Mouse (Mus musculus) layer of hippocampus, adult 8-10 months (tissue): ENCODE results near the gene Hist1h2ad. TPM values are rescaled to one million over a fixed set of nuclear protein-coding genes. Genes with fewer than 3 reads are reported as not detected.
"Not testable (repeated sequence)": the region's sequence is repeated elsewhere in the genome, so short reads cannot be mapped to it uniquely, and the experiment has no call there.

Experiments used
- DNase-seq, 2 experiments: peaks; one replicate each; pipeline ENCODE4 v3.0.0; 2022; ENCODE audit warnings: low spot score in 2 of 2
- total RNA-seq, 4 experiments: library from RNA; stranded (reverse); gene quantifications; 2 replicates each; pipeline ENCODE4 v1.2.4; 2022

Gene Hist1h2ad
- total RNA-seq, 4 experiments from 2014 or later: 3.0 to 11.0 (median 5.7) TPM

DNA sequence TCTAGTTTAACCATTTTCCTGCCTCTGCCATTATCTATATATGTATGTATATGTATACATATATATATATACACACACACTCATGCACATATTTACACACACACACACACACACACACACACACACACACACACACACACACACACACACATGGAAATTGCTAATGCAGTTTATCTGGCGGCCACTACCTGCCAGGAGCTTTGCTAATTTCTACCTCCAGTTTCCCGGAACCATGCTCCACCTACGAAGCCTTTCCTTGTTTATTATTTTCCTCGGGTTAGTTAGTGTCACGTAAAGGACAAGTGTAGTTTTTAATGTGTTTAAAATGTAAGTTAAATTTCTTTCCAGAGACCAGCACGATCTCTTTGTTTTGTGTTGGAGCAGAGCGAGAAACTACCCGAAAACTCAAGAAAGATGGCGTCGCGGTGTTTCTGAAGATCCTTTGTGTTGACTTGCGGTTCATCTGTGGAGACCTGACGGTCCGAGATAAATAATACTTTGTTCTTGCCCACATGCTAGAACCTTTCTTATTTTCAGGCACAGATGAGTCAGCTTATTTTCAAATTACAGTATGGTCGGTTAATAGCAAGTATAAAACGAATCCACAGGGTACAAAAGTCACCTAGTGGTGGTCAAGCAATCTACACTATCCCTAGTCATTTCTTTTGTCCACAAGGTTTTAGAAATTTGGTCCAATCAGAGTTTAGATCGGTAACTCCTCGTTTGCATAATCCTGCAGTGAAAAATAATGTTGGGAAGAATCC, 11.3 kb upstream of the Hist1h2ad start:
- peak in 1 of 2 experiments; percentile 29 for DNase-seq

DNA sequence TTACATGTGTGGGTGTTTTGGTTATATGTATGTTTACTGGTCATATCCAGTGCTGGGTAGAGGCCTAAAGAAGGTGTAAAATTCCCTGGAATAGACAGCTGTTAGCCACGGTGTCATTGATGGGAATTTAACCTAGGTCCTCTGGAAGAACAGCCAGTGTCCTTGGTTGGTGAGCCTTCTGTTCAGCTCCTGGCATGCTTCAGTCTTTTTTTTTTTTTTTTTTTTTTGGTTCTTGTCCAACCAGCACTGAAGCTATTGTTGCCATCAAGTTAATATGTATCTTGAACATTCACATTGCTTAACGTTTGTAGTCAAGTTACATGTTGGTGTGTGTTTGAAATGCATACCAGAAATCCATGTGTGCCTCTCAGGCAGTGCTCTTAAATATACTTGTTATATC, 9.7 kb upstream of the Hist1h2ad start:
- DNase-seq: no peak

DNA sequence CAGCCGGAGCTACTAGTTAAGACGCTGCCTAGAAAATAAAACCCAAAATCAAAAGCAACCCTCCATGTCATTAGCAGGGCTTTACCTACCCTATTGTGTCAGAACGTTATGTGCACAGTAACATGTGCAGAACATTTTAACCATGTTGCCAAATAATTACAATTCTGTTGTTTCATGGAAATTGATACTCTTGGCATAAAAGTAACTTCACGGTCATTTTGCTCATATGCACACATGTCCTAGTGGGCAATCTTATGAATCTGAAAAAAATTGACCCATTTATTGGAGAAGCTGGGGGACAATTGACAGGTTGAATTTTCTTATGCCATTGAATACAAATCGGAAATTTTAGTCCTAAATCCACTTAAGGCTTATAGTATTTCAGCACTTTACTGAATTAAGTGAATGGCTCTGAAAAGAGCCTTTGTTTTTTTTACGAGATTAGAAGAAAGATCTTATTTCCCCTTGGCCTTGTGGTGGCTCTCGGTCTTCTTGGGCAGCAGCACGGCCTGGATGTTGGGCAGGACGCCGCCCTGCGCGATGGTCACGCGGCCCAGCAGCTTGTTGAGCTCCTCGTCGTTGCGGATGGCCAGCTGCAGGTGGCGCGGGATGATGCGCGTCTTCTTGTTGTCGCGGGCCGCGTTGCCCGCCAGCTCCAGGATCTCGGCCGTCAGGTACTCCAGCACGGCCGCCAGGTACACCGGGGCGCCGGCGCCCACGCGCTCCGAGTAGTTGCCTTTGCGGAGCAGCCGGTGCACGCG, 3.7 kb upstream of the Hist1h2ad start:
- not testable (repeated sequence) for DNase-seq

DNA sequence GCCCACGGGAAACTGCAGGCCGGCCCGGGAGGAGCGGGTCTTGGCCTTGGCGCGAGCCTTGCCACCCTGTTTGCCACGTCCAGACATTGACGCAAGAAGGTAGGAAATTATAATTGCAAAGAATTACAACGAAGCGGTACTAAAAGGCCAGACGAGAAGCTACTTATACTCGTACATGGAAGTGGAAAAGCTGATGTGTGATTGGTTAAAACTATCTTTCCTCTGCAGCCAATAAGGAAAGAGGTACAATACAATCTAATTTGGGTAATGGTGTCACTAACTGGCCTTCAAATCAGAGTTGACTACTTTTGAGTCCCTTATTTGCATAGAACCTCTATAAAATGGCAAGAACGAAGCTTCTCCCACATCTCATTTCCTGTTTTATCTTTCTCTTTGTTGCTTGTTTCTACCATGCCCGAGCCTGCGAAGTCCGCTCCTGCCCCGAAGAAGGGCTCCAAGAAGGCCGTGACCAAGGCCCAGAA, 3.1 kb upstream of the Hist1h2ad start, which contains the start of the genes Hist1h2ae and Hist1h2bg:
Gene Hist1h2ae, minus strand, starts transcription at position 199 of the 482 bp plus-strand sequence.
Gene Hist1h2bg, plus strand, starts transcription at position 375 of the 482 bp plus-strand sequence.
- DNase-seq: peak; percentile 71 to 79

DNA sequence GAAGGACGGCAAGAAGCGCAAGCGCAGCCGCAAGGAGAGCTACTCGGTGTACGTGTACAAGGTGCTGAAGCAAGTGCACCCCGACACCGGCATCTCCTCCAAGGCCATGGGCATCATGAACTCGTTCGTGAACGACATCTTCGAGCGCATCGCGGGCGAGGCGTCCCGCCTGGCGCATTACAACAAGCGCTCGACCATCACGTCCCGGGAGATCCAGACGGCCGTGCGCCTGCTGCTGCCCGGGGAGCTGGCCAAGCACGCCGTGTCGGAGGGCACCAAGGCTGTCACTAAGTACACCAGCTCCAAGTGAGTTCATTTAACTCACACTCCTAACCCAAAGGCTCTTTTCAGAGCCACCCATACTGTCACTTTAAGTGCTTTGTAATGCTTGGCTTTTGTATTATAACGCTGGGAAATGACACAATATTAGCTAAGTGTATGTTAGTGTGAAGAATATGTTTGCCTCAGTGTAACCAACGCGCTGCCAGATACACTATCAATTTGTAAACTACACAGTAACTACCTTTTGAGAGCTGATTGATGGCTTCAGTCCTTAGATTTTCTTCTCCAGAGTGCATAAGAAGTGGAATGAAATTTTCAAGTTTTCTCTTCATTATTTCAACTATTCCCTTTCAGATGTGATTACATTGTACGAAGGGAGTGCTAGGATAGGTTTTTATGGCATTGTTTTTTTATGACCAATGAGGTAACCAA, 2.5 kb upstream of the Hist1h2ad start:
- not testable (repeated sequence) for DNase-seq

DNA sequence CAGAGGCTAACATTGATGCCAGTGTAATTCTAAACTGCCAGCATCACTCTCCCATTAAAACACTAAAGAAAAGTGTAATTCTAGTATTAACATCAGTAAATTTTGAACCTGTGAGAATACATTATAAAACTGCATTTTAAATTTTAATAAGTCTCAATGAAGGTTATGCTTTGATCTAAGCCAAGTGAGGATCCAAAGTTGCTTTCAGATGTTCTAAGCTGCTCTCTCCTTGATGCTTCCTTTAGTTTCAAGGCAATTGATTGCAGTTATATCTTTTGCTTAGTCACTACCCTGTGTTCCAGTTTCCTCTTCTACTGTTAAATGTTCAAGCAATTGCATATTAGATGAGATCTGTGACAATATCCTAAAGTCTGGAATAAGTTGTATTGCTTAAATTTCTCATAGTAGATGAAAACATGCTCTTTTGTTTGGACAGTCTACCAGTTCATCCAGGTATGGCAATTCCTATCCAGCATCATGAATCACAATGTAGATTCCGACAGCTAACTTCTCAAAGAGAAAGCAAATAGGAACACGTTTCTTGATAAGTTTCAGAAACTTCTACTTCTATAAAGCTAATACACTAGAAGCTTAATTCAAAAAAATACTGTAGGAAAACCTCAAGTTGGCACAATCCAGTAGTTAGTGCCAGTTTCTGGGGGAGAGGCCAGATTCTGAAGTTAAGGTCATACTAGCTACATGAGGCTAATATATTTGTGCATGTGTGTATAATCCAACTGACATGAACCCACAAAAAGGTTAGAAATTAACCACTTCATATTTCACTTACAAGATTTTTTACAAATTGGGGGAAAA, 1.8 kb upstream of the Hist1h2ad start:
- DNase-seq: no peak

DNA sequence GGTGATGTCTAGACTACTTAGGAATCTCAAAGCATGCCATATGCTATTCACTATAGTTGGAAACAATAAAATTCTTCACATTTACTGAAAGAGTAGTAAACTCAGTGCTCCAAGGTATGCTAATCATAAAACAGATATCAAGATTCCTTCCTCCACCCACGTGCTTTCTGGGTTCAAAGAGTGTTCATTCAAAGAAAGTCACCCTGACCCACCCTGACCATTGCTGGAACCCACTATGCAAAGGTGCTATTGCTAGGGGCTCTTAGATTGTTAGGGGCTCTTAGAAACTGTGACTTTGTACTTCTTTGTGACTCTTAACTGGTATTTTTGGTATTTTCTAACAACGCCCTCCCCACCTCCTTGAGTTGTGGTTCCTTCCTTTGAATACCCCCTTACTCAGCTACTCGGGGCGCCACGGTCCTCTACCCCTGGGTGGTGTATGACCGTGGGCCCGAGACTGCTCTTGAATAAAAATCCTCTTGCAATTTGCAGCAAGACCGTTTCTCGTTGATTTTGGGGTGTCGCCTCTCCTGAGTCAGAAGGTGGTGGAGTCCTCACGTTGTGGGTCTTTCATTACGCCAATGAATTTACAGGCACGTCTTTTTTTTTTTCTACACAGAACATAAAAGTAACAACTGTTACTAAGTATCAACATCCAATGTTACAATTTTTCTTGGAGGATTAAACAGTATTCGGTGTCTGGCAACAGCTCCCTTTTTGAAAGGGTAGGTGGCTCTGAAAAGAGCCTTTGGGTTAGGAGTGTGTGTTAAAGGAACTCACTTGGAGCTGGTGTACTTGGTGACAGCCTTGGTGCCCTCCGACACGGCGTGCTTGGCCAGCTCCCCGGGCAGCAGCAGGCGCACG, 915 bp upstream of the Hist1h2ad start:
- DNase-seq: not testable (repeated sequence)

DNA sequence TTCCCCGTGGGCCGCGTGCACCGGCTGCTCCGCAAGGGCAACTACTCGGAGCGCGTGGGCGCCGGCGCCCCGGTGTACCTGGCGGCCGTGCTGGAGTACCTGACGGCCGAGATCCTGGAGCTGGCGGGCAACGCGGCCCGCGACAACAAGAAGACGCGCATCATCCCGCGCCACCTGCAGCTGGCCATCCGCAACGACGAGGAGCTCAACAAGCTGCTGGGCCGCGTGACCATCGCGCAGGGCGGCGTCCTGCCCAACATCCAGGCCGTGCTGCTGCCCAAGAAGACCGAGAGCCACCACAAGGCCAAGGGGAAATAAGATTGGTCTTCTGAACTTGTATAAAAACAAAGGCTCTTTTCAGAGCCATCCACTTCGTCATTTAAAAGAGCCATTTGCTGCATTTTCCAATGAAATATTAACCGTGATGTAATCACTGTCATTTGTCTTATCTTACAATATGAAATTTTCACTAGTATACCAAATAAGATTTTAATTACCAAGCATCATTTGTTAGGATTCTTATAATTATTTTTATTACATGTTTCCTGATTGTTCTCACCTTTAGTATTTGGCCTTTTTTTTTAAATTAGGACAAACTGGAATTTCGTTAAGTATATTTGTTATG, 477 bp downstream of the Hist1h2ad start:
- DNase-seq: not testable (repeated sequence)

DNA sequence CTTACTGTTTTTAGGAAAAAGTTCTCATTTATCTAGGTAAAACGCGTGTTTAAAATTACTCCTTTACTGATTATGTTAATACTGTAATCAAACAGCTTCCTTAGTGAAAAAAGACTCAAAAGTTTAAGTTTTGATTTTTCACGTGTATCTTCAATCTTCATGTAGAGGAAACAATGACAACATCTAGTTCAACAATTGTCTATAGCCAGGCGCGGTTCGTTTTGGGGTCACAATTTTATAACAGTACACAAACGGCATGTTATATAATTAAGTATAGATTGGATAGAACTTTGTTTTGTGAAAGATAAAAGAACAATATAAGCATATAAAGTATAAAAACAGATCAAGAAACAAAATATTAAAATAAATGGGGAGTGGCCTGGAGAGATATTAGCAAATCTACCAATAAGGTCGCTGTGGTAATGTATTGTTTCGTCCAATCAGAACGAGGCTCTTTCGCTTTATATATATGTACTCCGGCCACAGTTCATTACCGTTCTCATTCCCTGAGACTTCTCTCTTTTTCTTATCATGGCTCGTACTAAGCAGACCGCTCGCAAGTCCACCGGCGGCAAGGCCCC, 1.2 kb downstream of the Hist1h2ad start, which contains the start of gene Hist1h3d:
Gene Hist1h3d, plus strand, starts transcription at position 493 of the 581 bp plus-strand sequence.
- peak; percentile 70 to 71 for DNase-seq

DNA sequence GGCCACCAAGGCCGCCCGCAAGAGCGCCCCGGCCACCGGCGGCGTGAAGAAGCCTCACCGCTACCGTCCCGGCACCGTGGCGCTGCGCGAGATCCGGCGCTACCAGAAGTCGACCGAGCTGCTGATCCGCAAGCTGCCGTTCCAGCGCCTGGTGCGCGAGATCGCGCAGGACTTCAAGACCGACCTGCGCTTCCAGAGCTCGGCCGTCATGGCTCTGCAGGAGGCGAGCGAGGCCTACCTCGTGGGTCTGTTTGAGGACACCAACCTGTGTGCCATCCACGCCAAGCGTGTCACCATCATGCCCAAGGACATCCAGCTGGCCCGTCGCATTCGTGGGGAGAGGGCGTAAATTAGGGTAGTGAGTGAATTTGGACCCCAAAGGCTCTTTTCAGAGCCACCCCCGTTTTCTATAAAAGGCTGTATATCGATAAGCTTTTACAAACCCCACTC, 1.7 kb downstream of the Hist1h2ad start:
- DNase-seq: not testable (repeated sequence)

DNA sequence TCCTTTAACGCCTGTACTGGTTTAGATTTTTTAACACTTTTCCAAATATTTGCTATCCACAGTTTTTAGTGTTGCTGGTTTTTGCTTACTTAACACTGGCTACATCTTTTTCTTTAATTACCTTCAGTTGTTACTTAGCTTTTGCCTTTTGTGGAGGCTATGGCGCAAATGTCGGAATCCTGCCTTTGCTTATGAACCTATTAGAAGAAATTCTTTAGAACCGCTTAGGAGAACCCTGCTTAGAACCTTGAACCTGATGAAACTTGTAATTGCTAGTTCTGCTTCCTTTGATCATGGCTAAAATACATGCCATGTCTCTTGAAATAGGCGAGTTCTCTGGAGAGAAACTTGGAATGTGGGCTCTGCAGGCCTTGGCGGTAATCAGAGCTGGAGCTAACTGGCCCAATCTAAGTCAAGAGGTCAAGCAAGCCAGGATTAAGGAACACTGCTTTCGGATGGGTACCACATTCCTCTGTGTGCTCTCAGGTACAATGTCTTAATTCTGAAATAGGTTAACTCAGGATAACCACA, 2.2 kb downstream of the Hist1h2ad start:
- DNase-seq: no peak

DNA sequence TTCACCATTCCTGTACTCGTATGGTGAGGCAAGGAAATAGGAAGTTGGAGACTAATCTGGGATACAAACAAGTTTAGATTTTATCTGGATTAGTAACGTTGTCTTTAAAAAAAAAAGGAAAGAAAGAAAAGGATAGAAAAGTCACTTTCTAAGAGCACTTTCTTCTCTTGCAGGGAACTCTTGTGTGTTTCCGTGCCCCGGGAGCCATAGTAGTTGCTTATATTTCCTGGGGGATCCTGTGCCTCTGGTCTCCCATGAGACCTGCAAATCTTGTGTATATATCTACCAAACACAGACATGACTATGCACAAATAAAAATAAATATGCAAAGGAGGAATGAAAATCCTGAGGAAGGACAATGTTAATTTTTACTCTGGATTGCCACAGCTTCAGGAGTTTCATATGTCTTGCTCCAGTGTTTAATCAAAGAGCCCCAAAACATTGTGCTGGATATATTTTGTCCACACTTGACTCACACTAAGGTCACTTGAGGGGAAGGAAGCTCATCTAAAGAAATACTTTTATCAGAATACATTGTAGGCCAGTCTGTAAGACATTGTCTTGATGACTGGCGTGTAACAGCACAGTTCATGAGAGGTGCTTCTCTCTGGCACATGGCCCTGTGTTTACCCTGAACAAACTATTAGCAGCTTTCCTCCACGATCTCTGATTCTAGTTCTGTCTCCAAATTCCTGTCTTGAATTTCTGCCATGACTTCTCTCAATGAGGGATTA, 2.9 kb downstream of the Hist1h2ad start:
- DNase-seq: no peak

DNA sequence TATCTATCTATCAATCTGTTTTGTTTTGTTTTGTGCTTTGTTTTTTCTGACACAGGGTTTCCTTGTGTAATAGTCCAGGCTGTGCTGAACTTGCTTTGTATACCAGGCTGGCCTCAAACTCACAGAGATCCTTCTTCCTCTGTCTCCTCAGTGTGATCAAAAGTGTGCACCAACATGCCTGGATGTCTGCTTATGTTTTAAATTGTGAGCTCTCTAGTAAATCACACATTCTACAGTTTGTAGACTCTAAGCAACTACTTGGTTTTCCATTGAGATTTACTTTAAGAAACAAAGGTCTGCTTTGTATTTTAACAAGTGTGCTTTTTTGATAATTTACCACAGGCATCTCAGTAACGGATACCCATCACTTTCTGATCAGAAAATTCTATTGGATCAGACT, 3.7 kb downstream of the Hist1h2ad start:
- DNase-seq: no peak

DNA sequence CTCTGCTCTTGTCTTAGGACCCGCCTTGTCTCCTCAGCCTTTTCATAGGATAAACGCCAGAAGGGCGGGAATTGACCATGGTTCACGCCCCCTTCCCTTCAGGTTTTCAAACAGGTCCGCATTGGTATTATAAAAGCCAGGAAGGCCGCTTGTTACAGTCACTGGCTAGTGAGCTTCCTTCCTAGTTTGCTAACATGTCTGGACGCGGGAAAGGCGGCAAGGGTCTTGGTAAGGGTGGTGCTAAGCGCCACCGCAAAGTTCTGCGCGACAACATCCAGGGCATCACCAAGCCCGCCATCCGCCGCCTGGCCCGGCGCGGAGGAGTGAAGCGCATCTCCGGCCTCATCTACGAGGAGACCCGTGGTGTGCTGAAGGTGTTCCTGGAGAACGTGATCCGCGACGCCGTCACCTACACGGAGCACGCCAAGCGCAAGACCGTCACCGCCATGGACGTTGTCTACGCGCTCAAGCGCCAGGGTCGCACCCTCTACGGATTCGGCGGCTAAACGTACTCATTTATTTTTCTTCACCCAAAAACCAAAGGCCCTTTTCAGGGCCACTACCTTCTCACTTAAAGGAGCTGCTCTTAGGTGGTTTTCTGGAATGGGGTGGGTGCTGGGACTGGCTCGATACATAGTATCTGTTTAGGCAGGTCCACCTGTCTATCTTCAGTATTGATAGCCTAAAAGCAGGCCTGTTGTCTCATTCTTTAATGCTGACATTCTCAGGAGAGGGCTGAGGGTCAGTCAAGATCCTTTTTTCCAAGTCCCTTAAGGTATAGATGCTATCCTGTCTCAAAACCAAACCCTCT, 7.4 kb downstream of the Hist1h2ad start, which contains the start of gene Hist1h4d:
Gene Hist1h4d, plus strand, starts transcription at position 191 of the 811 bp plus-strand sequence.
- peak; percentile 98 for DNase-seq

DNA sequence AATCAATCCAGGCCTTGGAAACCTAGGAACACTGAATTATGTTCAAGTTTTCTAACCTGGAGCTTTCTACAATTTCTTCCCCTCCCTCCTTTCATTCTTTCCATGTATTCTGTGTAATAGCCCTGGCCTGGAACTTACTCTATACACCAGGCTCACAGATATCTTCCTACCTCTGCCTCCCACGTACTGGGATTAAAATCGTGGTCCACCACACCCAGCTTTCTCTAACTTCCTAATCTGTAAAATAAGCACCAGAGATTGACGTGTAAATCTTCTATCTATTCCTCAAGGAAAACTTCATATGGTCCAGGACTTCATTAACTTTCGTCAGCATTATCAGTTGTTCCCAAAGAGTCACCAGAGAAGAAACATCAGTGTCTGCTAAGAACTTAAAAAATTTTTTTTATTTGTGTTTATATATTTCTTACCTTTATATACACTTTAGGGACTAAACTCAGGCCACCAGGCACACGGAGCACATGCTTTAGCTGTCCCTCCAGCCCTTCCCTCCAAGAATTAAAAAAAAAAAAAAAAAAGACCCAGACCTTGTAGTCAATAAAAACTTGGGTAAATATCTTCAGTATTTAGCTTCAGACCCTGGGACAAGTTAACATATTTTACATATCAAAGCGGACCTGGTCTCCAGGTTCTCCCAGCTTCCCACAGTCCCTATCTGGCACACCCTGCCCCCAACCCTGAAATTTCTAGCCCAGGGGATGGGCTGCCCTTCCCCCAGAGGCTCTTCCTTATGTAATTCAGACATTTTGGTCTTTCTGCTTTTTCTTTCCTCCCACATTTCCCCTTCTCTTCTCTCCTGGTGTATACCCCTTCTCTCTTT, 8.3 kb downstream of the Hist1h2ad start:
- no peak for DNase-seq
